Mouse (Mus musculus): ENCODE results near the gene Tmem184b. TPM values are rescaled to one million over a fixed set of nuclear protein-coding genes. Genes with fewer than 3 reads are reported as not detected.

The Tmem184b gene
- total RNA-seq, 4 experiments from 2014 or later, result 69.7 to 89.8 (median 75.6) TPM

DNA sequence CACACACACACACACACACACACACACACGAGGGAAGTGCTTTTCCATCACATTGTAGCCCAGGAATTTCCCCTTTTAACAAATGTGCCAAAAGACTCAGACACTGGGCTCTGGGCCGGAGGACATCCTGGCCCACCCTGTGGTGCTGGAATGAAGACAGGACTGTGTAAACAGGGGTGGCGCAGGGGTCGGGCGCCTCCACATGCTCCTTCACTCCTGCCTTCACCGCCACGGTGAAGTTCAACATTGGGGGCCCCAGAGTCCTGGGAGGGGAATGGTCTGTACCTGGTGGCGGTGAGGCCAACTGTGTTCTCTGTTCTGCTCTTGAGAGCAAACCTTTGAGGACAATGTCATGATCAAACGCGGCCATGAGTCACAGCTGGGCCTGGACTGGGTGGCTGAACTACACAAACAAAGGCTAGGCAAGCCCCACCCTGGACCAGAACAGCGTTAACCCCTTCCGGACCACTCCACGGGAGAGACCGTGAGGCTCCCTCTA lies 35.0 kb downstream of the Tmem184b start:
- no peak for DNase-seq (ENCODE audit: low spot score in 2 of 2)

DNA sequence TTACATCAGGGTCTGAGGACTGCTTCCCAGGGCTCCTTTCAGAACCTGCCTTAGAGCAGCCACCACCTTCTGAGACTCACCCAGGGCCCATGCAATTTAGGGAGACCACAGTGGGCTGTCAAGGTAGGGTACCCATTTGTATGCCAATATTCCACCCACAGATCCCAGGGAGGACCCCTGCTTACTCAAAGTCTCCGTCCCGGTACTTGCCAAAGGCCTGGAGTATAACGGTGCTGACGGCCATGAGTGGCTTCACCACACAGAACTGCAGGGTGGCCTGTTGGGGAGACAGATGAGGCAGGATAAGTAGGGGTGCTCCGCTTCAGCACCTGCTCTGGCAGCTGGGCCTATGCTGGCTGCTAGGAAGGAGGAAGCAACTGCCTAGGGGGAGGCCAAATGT lies 37.0 kb downstream of the Tmem184b start:
- DNase-seq (ENCODE audit: low spot score in 2 of 2), result no peak

- DNase-seq (ENCODE audit: low spot score in 2 of 2), result no peak
These were observed 38.3 kb downstream of the Tmem184b start for GRCm38 (mm10) chr15:79365068-79365467.

DNA sequence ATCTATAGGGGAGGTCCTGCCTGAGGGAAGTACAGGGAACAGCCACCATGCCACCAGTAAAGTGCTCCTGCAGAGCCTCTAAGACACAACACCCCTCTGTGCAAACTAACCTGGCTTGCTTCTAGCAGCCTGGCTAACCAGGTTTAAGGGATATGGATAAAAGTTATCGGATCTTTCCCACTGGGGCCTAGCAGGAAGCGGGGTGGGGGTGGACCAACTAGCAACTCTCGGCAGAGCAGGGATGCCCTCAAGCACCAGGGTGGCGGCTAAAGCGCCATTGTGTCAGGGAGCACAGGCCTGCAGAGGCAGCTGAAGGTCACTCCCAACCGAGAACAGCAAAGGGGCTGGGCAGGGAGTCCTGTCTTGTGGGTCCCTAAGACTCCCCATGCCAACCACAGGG lies 39.2 kb downstream of the Tmem184b start:
- DNase-seq (ENCODE audit: low spot score in 2 of 2), result no peak

GRCm38 (mm10) chr15:79361023-79361422 lies 42.3 kb downstream of the Tmem184b start:
- DNase-seq (ENCODE audit: low spot score in 2 of 2), result no peak

DNA sequence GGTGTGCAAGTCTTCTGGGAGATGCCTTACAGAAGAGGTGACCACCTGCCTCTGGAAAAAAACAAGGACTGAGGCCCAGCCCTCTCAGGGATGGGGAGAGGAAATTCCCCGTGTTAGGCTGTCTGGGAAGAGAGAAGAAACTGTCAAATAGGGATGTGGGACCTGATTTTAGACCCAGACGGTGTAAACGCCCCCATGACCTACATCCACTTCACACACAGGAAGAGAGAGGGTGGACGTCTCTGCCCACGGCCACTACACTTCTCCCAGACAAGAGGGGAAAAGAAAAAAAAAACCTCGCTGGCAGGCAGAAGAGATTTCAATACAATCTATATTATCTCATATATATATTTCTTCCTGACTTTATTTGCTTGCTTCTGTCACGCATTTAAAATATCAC lies 43.0 kb downstream of the Tmem184b start:
- DNase-seq (ENCODE audit: low spot score in 2 of 2), result no peak

DNA sequence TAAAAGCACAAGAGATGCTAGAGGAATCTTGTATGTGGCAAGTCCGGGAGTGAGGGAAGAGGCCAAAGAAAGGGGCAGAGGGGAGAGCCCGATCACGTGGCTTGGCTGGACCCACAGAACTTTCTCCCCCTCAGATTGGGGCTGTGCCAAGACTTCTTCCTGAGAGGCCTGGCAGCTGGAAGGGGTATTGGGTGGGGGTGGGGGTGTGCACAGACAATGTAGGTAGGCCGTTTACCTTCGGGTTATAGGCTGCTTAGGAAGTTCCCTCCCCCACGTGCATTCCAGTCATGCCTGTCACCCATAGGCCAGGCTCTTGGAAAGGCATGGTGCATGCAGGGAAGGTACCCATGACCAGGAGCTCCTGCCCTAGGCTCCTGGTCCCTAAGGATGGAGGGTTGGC lies 43.4 kb downstream of the Tmem184b start:
- DNase-seq (ENCODE audit: low spot score in 2 of 2), result no peak

GRCm38 (mm10) chr15:79357974-79358690 lies 45.2 kb downstream of the Tmem184b start:
- DNase-seq (ENCODE audit: low spot score in 2 of 2), result no peak

DNA sequence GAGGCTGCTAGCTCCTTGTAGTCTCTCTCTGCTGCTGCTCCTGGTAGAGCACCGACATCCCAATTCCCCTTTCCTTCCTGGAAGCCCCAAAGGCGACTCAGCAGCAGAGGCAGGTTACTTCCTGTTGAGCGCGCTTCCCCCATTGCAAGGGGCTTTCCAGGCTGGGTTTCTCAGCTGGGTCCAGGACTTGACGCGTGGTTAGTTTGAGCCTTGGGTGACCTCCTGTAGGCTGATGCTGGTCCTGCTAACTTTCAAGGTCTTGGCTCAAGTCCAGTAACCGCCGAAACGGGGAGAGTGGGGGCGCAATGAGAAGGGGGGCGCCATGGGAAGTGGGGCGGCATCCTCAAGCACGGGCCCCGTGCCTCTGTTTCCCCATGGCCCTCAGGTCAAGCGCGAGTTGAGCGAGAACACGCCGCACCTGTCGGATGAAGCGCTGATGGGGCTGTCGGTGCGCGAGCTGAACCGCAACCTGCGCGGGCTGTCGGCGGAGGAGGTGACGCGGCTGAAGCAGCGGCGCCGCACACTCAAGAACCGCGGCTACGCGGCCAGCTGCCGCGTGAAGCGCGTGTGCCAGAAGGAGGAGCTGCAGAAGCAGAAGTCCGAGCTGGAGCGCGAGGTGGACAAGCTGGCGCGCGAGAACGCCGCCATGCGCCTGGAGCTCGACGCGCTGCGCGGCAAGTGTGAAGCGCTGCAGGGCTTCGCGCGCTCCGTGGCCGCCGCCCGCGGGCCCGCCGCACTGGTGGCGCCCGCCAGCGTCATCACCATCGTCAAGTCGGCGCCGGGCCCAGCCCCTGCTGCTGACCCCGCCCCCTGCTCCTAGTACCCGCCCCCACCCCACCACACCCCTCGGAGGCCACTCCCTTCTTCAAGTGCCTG lies 46.1 kb downstream of the Tmem184b start:
- no peak for DNase-seq (ENCODE audit: low spot score in 2 of 2)

DNA sequence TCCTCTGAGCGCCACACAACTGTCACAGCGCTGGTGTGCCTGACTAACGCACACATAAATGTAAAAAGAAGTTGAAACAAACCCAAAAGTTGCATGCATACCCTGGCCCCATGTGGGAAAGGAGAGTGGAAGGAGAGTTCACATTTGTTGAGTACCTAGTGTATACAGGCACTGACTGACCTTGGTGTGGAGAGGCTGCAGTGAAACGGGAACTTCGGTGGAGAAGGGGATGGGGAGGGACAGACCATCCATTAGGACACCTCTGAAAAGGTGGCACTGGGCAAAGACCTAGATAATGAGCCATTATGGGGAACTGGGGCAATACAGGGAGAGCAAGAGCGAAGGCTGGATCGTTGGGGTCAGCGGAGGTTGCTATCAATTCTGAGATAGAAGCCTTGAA lies 46.9 kb downstream of the Tmem184b start:
- no peak for DNase-seq (ENCODE audit: low spot score in 2 of 2)

DNA sequence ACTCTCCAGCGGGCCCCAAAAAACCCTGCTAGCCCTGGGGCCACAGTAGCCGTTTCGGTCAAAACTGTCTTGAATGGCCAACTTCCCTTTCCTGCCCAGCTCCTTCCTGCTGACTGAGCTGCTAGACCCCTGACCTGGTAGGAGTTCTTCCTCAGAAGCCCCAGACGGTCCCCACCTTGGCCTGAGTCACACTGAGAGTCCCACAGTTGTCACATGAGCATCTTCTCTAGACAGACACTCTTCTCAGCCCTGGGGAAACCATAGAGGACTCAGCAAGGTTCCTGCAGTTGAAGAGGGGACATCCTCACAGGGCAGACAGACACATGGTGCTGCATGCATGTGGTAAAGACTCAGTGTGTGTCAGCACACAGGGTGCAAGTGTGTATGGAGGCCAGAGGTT lies 48.8 kb downstream of the Tmem184b start:
- no peak for DNase-seq (ENCODE audit: low spot score in 2 of 2)

DNA sequence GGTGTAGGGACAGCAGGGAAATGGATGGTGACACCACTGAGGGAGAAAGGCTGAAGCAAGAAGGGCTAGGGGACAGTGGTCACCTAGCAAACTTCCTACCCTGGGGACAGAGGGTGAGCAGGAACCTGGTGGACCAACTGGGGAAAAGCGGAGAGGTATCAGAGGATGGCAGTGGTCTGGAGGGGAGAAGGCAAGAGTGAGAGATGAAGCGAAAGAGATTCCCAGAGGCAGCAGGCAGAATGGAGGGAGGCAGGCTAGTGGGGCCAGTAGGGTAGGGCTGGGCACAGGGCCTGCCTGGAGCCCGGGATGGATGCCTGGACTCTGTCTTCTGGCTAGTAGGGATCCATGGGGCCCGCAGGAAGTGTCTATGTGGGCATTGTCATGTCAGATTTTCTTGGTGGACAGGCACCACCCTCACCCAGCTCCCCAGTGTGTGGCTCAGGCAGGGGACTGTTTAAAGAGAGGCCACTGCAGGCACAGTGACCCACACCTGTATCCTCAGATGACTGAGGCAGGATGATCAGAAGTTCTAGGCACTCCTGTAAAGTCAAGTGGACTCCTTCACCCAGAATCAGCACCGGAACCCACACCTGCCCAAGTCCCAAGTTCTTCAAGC lies 49.6 kb downstream of the Tmem184b start:
- DNase-seq (ENCODE audit: low spot score in 2 of 2), result no peak

DNA sequence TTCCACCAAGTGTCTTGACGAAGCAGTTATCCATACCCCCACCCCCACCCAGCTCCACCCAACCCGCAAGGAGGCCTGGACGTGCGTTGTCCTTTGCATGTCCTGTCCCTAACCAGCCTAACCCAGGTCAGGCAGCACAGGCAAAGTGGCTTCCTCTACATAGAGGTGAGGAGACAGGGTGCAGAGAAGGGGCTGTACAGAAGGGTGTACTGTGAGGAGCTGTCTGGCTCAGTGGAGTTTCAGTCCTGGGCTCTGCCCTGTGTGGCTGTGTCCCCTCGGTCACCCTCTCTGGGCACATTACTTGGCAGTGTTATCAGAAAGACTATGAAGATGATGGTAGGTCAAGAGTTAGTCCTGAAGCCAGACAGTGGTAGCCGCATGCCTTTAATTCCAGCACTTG lies 50.9 kb downstream of the Tmem184b start:
- no peak for DNase-seq (ENCODE audit: low spot score in 2 of 2)

GRCm38 (mm10) chr15:79351331-79351767 lies 52.0 kb downstream of the Tmem184b start:
- no peak for DNase-seq (ENCODE audit: low spot score in 2 of 2)

DNA sequence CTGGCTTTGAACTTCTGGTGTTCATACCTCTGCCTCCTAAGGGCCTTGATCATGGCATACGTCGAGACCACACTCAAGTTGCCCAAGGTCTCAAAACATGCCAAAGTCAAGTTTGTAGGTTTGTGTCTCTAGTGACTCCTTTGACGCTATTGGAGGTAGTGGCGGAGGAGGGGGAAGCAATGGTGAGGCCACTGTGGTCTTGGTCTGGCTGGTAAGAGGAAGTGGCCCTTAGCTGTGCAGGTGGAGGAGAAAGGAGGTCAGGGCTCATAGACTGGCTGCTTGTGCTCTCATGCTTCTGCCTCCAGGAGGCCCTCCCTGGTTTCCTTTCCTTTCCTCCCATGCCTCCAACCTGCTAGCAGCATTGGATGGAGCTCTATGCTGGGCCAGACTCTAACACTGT lies 52.5 kb downstream of the Tmem184b start:
- DNase-seq (ENCODE audit: low spot score in 2 of 2), result no peak

DNA sequence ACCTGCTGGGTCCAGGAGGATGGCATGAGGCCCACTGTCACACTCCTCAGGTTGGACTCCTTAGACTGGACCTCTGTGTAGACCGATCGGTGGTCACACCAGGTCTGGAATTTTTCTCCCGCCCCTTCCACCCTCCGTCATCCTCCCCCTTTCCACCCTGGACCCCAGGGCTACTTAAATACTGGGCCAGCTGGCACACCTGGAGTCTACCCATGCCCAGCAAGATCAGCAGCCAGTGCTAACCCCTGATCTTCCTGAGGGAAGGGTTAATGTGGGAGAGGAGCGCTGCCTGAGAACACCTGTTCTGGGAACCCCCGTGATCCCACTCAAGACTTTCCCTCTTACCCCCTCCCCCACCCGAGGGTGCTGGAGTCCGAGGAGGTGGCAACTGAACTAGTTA lies 54.7 kb downstream of the Tmem184b start:
- DNase-seq (ENCODE audit: low spot score in 2 of 2), result no peak

DNA sequence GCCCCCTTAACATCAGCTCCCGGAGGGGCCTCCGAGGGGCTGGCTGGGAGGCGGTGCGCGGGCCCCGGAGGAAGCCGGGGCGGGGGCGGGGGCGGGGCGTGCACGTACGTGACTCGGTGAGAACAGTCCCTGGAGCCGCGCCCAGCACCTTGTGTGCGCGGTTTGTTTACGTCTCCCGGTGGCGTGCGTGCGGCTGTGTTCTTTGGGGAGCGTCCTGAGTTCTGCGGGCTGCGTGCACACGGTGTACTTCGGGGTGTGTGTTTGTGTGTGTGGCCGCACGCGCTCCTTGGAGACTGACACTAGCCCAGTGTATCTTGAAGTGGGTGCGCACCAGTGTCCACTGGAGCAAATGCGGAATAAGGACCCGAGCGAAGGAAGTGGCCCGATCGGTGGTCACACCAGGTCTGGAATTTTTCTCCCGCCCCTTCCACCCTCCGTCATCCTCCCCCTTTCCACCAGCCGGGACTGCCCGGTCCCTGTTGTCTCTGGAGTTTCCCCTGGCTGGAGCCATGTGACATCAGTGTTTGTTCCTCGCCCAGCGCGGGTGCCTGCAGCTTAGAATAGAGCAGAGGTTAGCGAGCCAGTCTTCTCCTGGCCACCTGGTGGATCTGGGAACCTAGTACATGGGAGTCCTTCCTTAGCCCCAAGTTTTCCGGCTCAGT lies 55.4 kb downstream of the Tmem184b start:
- DNase-seq (ENCODE audit: low spot score in 2 of 2), result no peak

DNA sequence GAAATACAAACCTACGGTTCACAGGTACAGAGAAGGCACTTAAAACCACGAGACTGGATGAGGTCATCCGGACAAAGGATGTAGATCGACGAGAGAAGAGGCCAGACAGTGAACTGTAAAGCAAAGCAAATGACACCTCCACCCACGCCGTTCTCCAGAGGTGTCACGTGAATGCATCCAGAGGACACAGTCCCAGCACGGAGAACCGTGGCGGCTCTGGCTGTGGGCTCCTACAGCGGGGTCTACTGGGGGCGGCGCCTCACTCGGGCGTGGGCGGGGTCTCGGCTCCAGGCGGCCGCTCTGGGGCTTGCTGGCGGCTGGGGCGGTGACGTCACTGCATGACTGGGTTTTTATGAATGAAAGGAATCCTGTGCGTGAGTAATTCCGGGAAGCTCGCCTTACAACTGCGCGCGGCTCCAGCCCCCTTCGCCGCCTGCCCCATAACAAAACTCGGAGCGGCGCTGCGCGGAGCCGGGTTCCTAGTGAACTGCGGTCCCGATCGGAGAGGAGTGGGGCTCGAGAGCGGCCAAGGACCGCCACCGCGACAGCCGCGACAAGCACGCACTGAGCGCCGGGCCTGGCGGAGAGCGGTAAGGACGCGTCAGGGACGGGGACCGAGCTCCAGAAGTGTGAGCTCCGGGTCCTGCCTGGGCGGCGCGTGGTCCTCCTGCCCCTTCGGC lies 56.1 kb downstream of the Tmem184b start:
- DNase-seq (ENCODE audit: low spot score in 2 of 2), result peak; percentile 58 to 75

DNA sequence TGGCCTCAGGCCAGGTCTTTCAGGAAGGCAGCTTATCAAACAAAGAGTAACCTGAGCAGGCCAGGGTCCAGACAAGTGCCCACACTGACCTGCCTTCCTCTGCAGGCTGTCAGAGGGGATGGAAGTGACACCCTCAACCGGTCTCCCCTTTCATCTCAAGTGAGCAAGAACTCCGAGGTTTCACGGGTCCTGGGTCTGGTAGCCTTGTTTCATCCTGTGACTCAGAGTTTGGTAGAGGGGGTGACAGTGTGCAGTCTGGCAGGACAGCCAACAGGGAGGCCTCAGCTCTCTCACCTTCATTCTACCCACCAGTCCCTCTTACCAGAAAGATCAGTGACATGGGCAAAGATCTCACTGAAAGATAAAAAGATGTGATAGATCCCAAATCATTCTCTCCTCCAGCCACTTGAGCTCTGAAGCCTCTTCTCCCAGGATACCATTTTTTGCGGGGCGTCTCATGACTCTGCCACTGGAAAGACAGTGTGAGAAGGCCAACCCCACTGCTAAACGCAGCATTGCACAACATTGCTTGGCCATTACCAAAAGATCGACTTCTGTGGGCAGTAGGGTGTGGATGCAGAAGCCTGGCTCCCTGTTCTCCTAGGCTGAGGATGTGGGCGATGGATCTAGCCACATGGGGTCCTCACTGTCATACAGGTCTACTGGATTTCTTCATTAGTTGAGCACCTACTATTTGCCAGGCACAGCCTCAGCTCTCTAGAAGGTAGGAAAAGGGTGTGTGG lies 57.1 kb downstream of the Tmem184b start, which contains the start of gene Maff:
Gene Maff, plus strand, starts transcription at position 571 of the 743 bp plus-strand sequence.
- no peak for DNase-seq (ENCODE audit: low spot score in 2 of 2)

DNA sequence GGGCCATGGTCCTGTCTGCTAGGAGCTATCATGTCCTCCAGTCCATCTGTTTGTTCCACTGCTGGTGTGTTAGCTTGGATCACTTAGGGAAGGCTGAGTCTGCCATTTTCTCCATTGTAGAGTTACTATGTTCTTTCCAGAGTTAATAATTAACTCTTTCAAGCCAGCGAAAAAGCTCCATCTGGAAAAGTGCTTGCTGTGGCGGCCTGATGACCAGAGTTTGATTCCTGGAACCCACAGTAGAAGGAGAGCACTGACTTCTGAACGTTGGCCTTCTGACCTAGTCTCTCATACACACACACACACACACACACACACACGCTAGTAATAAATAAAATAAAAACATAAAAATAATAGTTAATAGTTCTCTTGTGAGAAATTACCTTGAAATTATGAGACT lies 58.7 kb downstream of the Tmem184b start:
- DNase-seq (ENCODE audit: low spot score in 2 of 2), result no peak
